Mouse (Mus musculus): ENCODE measurements around the gene Sh3d21.
"Not testable (repeated sequence)": the region's sequence is repeated elsewhere in the genome, so short reads cannot be mapped to it uniquely, and the experiment has no call there.

Gene Sh3d21

GRCm38 (mm10) chr4:126168851-126169250, 5.6 kb upstream of the Sh3d21 start:
- DNase-seq (ENCODE audit: low read depth, low spot score), result no peak

DNA sequence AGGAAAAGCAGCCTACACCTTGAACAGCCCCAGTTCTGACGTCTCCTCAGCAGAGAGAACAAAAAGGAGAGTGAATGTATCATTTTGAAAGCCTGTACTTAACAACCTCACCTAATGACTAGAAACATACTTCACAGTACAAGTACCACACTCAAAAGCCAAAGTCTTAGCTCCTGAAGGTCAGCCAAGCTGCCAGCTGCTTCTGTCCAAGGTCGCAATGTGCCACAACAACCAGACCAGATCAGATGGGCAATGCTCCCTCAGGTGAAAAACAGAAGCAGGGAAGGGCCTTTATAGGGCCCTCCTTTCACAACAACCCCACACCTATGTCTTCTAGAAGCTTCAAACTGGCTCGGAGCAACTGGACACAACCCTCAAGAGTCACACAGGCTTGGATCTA, 2.8 kb upstream of the Sh3d21 start:
- DNase-seq (ENCODE audit: low read depth, low spot score), result no peak

DNA sequence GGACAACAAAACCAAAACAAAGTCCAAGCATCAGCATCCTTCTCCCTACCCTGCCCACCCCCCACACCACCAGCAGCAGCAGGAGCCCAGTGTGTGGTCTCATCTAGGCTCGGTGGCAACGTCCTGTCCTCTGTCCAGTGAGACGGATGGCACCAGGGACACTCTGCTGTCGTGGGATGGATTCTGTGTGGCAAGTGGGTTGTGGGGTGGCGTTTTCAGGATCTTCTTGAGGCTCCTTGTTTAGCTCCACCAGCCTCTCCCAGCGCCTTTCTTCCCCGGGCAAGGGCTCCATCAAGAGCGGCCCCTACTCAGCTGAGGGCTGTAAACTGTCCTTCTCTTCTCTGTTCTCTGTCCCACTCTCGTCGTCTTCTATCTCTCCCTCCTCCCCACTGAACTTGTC, 1.8 kb upstream of the Sh3d21 start:
- not testable (repeated sequence) for DNase-seq (ENCODE audit: low read depth, low spot score)

GRCm38 (mm10) chr4:126163685-126164084, 394 bp upstream of the Sh3d21 start:
- no peak for DNase-seq (ENCODE audit: low read depth, low spot score)

- DNase-seq (ENCODE audit: low read depth, low spot score), result peak; percentile 46
Measured at GRCm38 (mm10) chr4:126162544-126163066, 686 bp downstream of the Sh3d21 start.

DNA sequence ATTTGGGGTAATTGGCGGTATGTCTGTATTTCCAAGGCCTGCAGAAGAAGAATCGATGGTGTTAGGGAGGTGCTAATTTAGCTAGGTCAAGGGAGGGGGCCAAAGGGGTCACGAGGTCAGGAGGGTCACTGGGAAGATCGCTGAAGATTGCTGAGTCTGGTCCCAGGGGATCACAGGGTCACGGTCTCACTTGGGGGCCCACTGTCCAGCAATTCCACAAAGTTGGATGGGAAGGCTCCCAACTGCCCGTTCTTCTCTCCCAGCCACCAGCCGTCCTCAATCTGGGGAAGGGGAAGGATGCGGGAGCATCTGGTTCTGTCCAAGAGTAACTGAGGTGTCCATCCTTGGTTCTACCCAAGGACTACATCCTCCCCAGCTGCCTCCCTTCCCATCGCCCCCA, 1.3 kb downstream of the Sh3d21 start:
- no peak for DNase-seq (ENCODE audit: low read depth, low spot score)

- no peak for DNase-seq (ENCODE audit: low read depth, low spot score)
Measured at GRCm38 (mm10) chr4:126161456-126161855, 1.8 kb downstream of the Sh3d21 start.

DNA sequence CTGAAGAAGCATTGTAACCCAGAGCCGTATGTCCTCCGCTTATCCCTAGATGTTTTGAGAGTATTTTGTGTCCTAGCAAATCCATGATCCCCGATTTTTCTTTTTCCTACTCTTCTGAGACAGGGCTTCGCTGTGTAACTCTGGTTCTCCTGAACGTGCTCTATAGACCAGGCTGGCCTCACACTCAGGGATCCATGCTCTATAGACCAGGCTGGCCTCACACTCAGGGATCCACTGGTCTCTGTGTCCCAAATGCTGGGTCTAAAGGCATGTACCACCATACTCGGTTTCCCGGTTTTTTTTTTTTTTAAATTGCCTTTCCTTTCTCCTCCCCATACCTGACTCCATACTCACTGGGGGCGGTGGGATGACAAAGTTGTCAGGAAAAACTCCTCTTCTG, 2.3 kb downstream of the Sh3d21 start:
- no peak for DNase-seq (ENCODE audit: low read depth, low spot score)

DNA sequence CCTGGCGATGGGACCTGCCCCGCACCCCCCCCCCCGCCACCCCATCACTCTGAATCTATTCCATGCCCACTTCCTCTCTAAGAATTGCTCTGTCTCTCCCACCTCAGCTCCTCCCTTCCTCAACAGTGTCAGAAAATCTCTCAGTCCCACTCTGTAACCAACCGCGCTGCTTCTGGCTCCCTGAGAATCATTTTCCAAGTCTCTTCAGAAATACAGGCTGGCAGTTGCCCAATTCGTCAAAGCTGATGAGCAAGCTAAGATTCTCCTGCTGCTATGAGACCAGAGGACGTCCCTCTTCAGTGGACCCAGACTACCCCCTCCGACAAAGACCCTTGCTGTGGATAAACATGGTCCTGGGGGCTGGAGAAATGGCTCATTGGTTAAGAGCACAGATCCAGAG, 3.8 kb downstream of the Sh3d21 start:
- peak; percentile 18 for DNase-seq (ENCODE audit: low read depth, low spot score)

DNA sequence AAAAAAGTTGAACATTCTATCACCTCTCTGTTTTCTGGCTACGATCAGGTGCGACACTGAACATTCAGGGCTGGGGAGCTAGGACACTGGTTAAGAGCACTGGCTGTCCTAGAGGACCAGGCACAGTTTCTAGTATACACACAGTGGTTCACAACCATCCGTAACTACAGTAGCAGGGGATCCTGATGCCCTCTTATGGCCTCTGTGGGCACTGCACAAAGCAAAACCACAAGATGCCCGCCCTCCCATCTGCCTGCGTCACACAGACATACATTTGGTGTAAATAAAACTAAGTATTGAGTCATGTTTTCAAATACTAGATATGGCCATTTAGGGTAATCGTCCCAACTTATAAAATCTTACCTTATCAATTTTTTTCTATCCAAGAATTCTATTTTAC, 5.7 kb downstream of the Sh3d21 start:
- DNase-seq (ENCODE audit: low read depth, low spot score), result no peak

- DNase-seq (ENCODE audit: low read depth, low spot score), result no peak
Measured at GRCm38 (mm10) chr4:126156617-126157016, 6.7 kb downstream of the Sh3d21 start.

DNA sequence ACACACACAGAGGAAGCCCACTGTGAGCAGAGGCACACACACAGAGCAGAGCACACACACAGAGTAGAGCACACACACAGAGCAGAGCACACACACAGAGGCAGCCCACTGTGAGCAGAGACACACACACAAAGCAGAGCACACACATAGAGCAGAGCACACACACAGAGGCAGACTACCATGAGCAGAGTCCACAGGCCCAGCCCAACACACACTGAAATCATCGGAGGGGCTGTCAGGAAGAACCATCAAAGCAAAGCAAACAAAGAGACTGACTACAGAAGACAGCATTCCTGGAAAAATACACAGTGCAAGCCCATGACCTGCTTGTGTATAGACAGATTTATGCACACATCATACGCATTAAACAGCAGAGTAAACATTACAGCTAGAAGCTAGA, 7.4 kb downstream of the Sh3d21 start:
- DNase-seq (ENCODE audit: low read depth, low spot score), result no peak

DNA sequence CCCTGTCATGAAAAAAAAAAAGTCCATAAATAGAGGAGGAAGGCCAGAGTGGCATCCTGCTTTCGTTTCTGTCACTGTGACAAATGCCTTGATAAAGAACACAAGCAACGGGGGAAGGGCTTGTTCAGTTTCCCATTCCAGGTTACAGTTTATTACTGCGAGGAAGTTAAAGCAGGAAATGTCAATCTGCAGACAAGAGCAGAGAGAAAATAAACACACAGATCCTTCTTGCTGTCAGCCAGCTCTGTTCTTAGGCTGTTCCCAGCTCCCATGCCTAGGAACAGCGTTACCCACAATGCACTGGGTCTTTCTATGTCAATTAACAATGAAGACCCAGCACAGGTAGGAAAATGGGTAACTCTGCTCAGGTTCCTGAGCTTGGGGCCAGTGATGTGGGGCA, 8.1 kb downstream of the Sh3d21 start:
- no peak for DNase-seq (ENCODE audit: low read depth, low spot score)

GRCm38 (mm10) chr4:126152864-126153263, 10.4 kb downstream of the Sh3d21 start:
- DNase-seq (ENCODE audit: low read depth, low spot score), result no peak

- no peak for DNase-seq (ENCODE audit: low read depth, low spot score)
Measured at GRCm38 (mm10) chr4:126151701-126152440, 11.4 kb downstream of the Sh3d21 start.

- no peak for DNase-seq (ENCODE audit: low read depth, low spot score)
Measured at GRCm38 (mm10) chr4:126150949-126151320, 12.4 kb downstream of the Sh3d21 start.

DNA sequence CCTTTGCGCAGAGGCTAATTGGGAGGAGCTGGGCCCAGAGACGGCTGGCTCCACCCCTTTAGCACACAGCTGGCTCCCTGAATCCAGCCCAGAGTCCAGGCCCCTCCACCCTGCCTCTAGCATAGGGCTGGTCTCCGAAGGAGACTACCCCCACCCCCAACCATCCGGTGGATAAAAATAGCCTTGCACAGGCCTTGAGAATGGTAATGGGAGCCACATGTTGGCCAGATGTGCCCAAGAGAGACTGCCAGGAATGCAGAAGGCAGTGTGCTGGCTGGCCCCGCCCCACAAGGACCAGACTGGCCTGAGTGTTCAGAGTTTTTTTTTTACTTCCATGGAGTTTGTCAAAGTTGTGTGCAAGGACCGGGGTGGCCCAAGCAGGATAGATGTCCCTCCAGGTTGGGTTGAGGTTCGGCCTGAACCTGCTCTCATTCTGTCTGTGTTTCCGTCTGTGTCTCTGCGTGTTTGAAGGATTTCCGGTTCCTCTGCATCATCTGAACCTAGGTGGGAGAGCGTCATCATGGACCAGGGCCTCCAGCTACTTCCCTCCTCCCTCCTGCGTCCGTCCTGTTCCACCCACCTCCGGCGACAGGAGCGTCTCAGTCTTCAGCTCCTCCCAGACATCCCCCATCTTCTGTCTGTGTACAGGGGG, 12.9 kb downstream of the Sh3d21 start:
- DNase-seq (ENCODE audit: low read depth, low spot score), result no peak

DNA sequence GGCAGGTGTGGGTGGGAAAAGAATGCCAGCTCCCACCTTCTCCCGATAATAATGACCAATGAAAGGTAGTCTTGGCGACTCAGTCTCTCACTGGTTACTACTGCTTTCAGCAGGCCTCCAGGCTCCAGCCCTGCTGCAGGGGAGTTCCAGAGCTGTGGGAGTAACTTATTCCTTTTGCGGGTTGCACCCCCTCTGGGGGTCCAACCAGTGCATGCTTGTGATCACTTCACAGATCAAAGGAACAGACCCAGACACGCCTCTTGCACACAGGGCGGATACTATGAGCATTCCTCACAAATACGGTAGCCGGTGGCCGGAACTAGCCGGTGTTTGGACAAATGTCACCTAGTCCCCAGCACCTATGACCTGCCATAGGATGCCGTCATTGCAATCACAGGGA, 13.5 kb downstream of the Sh3d21 start:
- DNase-seq (ENCODE audit: low read depth, low spot score), result no peak

DNA sequence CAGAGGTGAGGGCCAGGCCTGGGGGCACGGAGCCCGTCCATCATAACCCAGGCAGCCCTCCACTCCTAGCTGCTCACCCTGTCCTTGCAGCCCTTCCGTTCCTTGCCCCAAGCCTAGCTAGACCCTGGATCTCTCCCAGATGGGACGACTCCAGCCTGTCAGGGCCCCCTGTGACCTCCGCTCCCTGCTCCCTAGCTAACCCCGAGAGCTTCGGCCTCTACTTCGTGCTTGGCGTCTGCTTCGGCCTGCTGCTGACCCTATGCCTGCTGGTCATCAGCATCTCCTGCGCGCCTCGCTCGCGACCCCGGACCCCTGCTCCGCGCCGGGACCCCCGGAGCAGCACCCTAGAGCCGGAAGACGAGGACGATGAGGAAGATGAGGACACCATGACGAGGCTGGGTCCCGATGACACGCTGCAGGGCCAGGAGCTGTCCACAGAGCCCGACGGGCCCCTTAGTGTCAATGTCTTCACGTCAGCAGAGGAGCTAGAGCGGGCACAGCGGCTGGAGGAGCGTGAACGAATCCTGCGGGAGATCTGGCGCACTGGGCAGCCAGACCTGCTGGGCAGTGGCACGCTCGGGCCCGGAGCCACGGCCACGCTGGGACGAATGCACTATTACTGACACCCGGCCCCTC, 14.1 kb downstream of the Sh3d21 start:
- DNase-seq (ENCODE audit: low read depth, low spot score), result no peak

DNA sequence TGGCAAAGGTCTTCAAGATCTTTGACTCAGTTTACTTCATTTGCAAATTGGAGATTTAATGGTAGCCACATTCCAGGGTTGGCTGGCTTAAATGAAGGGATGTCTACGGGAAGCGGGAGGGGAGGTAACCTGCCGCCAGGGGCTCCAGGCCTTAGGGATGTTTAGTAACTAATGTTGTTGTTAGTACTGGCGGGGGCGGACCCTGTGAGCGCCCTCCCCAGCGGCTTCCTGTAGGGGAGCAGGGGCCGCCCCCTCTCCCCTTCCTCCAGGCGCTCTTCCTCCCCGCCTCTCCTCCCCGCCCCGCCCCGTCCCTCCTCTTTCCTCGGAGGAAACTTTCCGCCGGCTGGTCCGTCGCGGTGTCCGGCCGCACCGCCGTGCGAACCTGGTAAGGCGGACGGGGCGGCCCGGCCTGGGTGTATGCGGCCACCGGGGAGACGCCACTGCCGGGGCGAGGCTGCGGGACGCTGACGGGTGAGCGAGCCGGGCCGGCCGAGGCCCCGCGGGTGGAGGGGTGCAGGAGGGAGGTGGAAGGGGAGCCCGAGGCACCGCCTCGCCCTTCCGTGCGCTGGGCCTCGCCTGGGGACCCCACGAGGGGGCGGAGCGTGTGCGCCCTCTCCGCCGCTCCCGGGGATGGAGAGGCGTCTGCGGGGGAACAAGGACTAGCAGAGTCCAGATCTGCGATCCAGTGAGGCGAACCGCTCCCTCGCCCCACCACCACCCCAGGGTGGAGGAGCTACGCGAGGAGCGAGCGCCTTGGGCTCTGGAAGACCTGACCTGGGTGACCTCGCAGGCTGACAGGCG, 14.9 kb downstream of the Sh3d21 start:
- DNase-seq (ENCODE audit: low read depth, low spot score), result no peak

GRCm38 (mm10) chr4:126147533-126148160, 15.6 kb downstream of the Sh3d21 start, which contains the start of gene Eva1b:
TSS of gene Eva1b (plus strand) at chr4:126147744.
- no peak for DNase-seq (ENCODE audit: low read depth, low spot score)
